Mouse (Mus musculus) small intestine, adult 2 months (tissue): Measurements from ENCODE around the gene Nfe2l2. TPM values are rescaled to one million over a fixed set of nuclear protein-coding genes. Genes with fewer than 3 reads are reported as not detected.

Experiments used
- H3K27ac ChIP-seq: fragments of 200-500 bp; 2 replicates; pipeline ENCODE4 v1.5.1; 2012; ENCODE audit warnings: low read depth, low read length, control low read depth, inconsistent platforms; ENCODE audit not compliant: insufficient read depth
- H3K27me3 ChIP-seq: fragments of 200-500 bp; 2 replicates; pipeline ENCODE4 v1.6.1; 2012; ENCODE audit warnings: mild to moderate bottlenecking, moderate library complexity, low read length, inconsistent platforms; ENCODE audit not compliant: control insufficient read depth, insufficient read depth
- H3K36me3 ChIP-seq: fragments of 200-500 bp; 2 replicates; pipeline ENCODE4 v1.6.1; 2012; ENCODE audit warnings: mild to moderate bottlenecking, low read length, control low read depth, inconsistent platforms; ENCODE audit not compliant: control insufficient read depth, insufficient read depth
- H3K4me1 ChIP-seq: fragments of 200-500 bp; 2 replicates; pipeline ENCODE4 v1.6.1; 2012; ENCODE audit warnings: low read length, inconsistent platforms, mixed read lengths; ENCODE audit not compliant: control insufficient read depth, insufficient read depth, insufficient read length
- H3K4me3 ChIP-seq: fragments of 200-500 bp; 2 replicates; pipeline ENCODE4 v1.5.1; 2012; ENCODE audit warnings: low read depth, mild to moderate bottlenecking, control low read depth, inconsistent platforms, low read length, moderate library complexity
- CTCF ChIP-seq: fragments of 200-500 bp; IDR thresholded peaks from 2 replicates; pipeline ENCODE4 v1.5.1; 2012; ENCODE audit warnings: low read depth, mild to moderate bottlenecking, control low read depth, inconsistent platforms, low read length, moderate library complexity, mixed read lengths; ENCODE audit not compliant: insufficient replicate concordance, insufficient read length; ENCODE audit errors: extremely low read depth
- POLR2A ChIP-seq: fragments of 200-500 bp; IDR thresholded peaks from 2 replicates; pipeline ENCODE4 v1.6.1; 2012; ENCODE audit warnings: low read depth, mild to moderate bottlenecking, control low read depth, inconsistent platforms, low read length, moderate library complexity
- WGBS: fragments of 180-500 bp; shearing (Covaris S2); methylation state at CpG from one replicate; pipeline ENCODE4 v1.1.7; 2018; 5-methylcytosine and 5-hydroxymethylcytosine counted together
- polyA plus RNA-seq: library from polyadenylated mRNA; depleted of rRNA; stranded (reverse); fragments of >200 nt; gene quantifications from 2 replicates; pipeline ENCODE4 v1.2.3, GENCODE M21; 2012

Gene Nfe2l2
- polyA plus RNA-seq, 1 experiment, result 62.5 TPM

- Histone ChIP-seq H3K27me3 (no peaks in the 10 kb centered on the region), H3K36me3 (peaks cover 39% of the 10 kb centered on the region), H3K27ac (no peak overlapping the region), H3K4me1 (peaks cover 43% of the 10 kb centered on the region), H3K4me3 (no peak overlapping the region)
- no peak for TF ChIP-seq CTCF
- no peak for TF ChIP-seq POLR2A
- 74% methylated on average over 6 of the region's 6 CpGs for WGBS
These were observed 12.1 kb downstream of the Nfe2l2 start for GRCm38 (mm10) chr2:75692369-75692768.

- Histone ChIP-seq H3K27me3 (no peaks in the 10 kb centered on the region), H3K4me1 (peaks cover 45% of the 10 kb centered on the region), H3K4me3 (no peak overlapping the region), H3K36me3 (peaks cover 39% of the 10 kb centered on the region), H3K27ac (no peak overlapping the region)
- TF ChIP-seq POLR2A (no peak), CTCF (no peak)
- WGBS, result 66% methylated on average over 8 of the region's 8 CpGs
These were observed 13.1 kb downstream of the Nfe2l2 start for GRCm38 (mm10) chr2:75691316-75691715.

GRCm38 (mm10) chr2:75690656-75691055 lies 13.8 kb downstream of the Nfe2l2 start:
- Histone ChIP-seq H3K27me3 (no peaks in the 10 kb centered on the region), H3K27ac (no peak overlapping the region), H3K4me3 (no peak overlapping the region), H3K36me3 (peaks cover 39% of the 10 kb centered on the region), H3K4me1 (peaks cover 43% of the 10 kb centered on the region)
- 60% methylated on average over 4 of the region's 4 CpGs for WGBS
- TF ChIP-seq POLR2A (no peak), CTCF (no peak)

GRCm38 (mm10) chr2:75689482-75690158 lies 14.8 kb downstream of the Nfe2l2 start:
- no peak overlapping the region for H3K4me3 ChIP-seq
- no peaks in the 10 kb centered on the region for H3K27me3 ChIP-seq
- WGBS, result 78% methylated on average over 10 of the region's 10 CpGs
- TF ChIP-seq POLR2A (no peak), CTCF (no peak)
- H3K36me3 ChIP-seq, result peaks cover 36% of the 10 kb centered on the region
- H3K4me1 ChIP-seq, result peaks cover 41% of the 10 kb centered on the region
- no peak overlapping the region for H3K27ac ChIP-seq

- Histone ChIP-seq H3K27me3 (no peaks in the 10 kb centered on the region), H3K4me1 (peaks cover 43% of the 10 kb centered on the region), H3K4me3 (no peak overlapping the region), H3K36me3 (peaks cover 36% of the 10 kb centered on the region), H3K27ac (no peak overlapping the region)
- no peak for TF ChIP-seq POLR2A
- TF ChIP-seq CTCF, result no peak
- WGBS, result 33% methylated on average over 1 of the region's 1 CpGs
These were observed 15.5 kb downstream of the Nfe2l2 start for GRCm38 (mm10) chr2:75688901-75689300.

GRCm38 (mm10) chr2:75687040-75687749 lies 17.2 kb downstream of the Nfe2l2 start:
- 33% methylated on average over 10 of the region's 10 CpGs for WGBS
- TF ChIP-seq CTCF, result no peak
- no peak overlapping the region for H3K27ac ChIP-seq
- H3K36me3 ChIP-seq, result peaks cover 26% of the 10 kb centered on the region
- peaks cover 39% of the 10 kb centered on the region for H3K4me1 ChIP-seq
- no peak overlapping the region for H3K4me3 ChIP-seq
- no peaks in the 10 kb centered on the region for H3K27me3 ChIP-seq

GRCm38 (mm10) chr2:75685458-75685861 lies 19.0 kb downstream of the Nfe2l2 start:
- WGBS, result 21% methylated on average over 6 of the region's 6 CpGs
- peaks cover 35% of the 10 kb centered on the region for H3K4me1 ChIP-seq
- H3K27ac ChIP-seq, result peak overlapping the region; percentile 61
- no peak for TF ChIP-seq CTCF
- TF ChIP-seq POLR2A, result no peak
- H3K36me3 ChIP-seq, result peaks cover 21% of the 10 kb centered on the region
- no peak overlapping the region for H3K4me3 ChIP-seq
- H3K27me3 ChIP-seq, result no peaks in the 10 kb centered on the region
